In genomic region chr4:143325625-143325941, GRCm38 (mm10) we compare ENCODE assay signal across 8 mouse cellular contexts. TPM values are rescaled to one million over a fixed set of nuclear protein-coding genes. Genes with fewer than 3 reads are reported as not detected.
DNase-seq lines count a peak whose midpoint lies in the region; ATAC-seq and TF ChIP-seq lines count a peak whose summit lies in the region.

No protein-coding gene starts in this region.

- WGBS in heart, embryonic 12.5 days: 3% methylated on average over 10 of the region's 10 CpGs
- 2% methylated on average over 10 of the region's 10 CpGs for WGBS in kidney, postnatal 0 days
- WGBS in stomach, embryonic 16.5 days: 1% methylated on average over 10 of the region's 10 CpGs

- H3K27me3 ChIP-seq in heart, embryonic 12.5 days (replicated peaks): 0 out of 2 replicates have a peak, but pooled peaks cover 4% of the 10 kb centered on the region
- H3K27me3 ChIP-seq in kidney, postnatal 0 days (ENCODE audit: insufficient read depth, low read length): no peaks in the 10 kb centered on the region
- H3K27me3 ChIP-seq in myocyte (ENCODE audit: control insufficient read depth, insufficient read depth, insufficient read length): no peaks in the 10 kb centered on the region
- no peaks in the 10 kb centered on the region for H3K27me3 ChIP-seq in stomach, embryonic 16.5 days (ENCODE audit: control insufficient read depth, insufficient read depth, low read length)

- no peak for TF ChIP-seq POLR2A in embryonic fibroblast, embryonic 13.5 days (IDR thresholded peaks at IDR 0.05; ENCODE audit: low read depth, low read length)
- TF ChIP-seq POLR2A in myocyte (IDR thresholded peaks at IDR 0.05; ENCODE audit: insufficient read length, low read depth): no peak

- no peaks in the 10 kb centered on the region for H3K9me3 ChIP-seq in heart, embryonic 12.5 days (replicated peaks)
- H3K9me3 ChIP-seq in kidney, postnatal 0 days (replicated peaks; ENCODE audit: low read length): no peaks in the 10 kb centered on the region
- H3K9me3 ChIP-seq in stomach, embryonic 16.5 days (replicated peaks; ENCODE audit: control insufficient read depth, low read length): no peaks in the 10 kb centered on the region

- H3K27ac ChIP-seq in embryonic fibroblast, embryonic 13.5 days (ENCODE audit: insufficient read depth, low read length): no peak overlapping the region
- no peak overlapping the region for H3K27ac ChIP-seq in heart, embryonic 12.5 days (ENCODE audit: poor library complexity, severe bottlenecking)
- H3K27ac ChIP-seq in kidney, postnatal 0 days: no peak overlapping the region
- H3K27ac ChIP-seq in stomach, embryonic 16.5 days (ENCODE audit: low read length): no peak overlapping the region

- DNase-seq in 3T3-L1 (ENCODE audit: low read depth, low spot score) (peak; percentile 80), liver (peak; percentile 69)
- peak; percentile 85 for DNase-seq in brain, adult 2 months (ENCODE audit: low read depth, low spot score)
- DNase-seq in kidney, postnatal 0 days (ENCODE audit: low spot score): peak; percentile 75

- peaks cover 3% of the 10 kb centered on the region; the same call in 1 of the 2 replicates for H3K4me1 ChIP-seq in embryonic fibroblast, embryonic 13.5 days (ENCODE audit: control insufficient read depth, insufficient read depth, low read length)
- no peaks in the 10 kb centered on the region; the same call in 1 of the 2 replicates for H3K4me1 ChIP-seq in heart, embryonic 12.5 days (replicated peaks)
- H3K4me1 ChIP-seq in kidney, postnatal 0 days (replicated peaks; ENCODE audit: insufficient read depth, low read length): 0 out of 2 replicates have a peak, but pooled peaks cover 2% of the 10 kb centered on the region
- H3K4me1 ChIP-seq in stomach, embryonic 16.5 days (ENCODE audit: control insufficient read depth, insufficient read depth, low read length): 0 out of 2 replicates have a peak, but pooled peaks cover 7% of the 10 kb centered on the region

- H3K4me3 ChIP-seq in embryonic fibroblast, embryonic 13.5 days (ENCODE audit: insufficient read depth, low read length): peak overlapping the region; percentile 28; the same call in 1 of the 2 replicates
- peak overlapping the region; percentile 38 for H3K4me3 ChIP-seq in heart, embryonic 12.5 days
- H3K4me3 ChIP-seq in kidney, postnatal 0 days (replicated peaks; ENCODE audit: low read depth, low read length): peak overlapping the region; percentile 26
- no peak overlapping the region for H3K4me3 ChIP-seq in myocyte
- H3K4me3 ChIP-seq in stomach, embryonic 16.5 days (replicated peaks; ENCODE audit: low read length): peak overlapping the region; percentile 33

- ATAC-seq in heart, embryonic 12.5 days (ENCODE audit: insufficient number of reproducible peaks, low FRiP score): no peak
- no peak for ATAC-seq in kidney, postnatal 0 days (replicated peaks; ENCODE audit: low FRiP score, low read depth)
- no peak for ATAC-seq in stomach, embryonic 16.5 days (ENCODE audit: insufficient read depth, low FRiP score)

- TF ChIP-seq CTCF in embryonic fibroblast, embryonic 13.5 days (IDR thresholded peaks at IDR 0.05; ENCODE audit: borderline replicate concordance, insufficient read depth, low read length): peak; percentile 87
- peak; percentile 87 for TF ChIP-seq CTCF in kidney, postnatal 0 days (IDR thresholded peaks at IDR 0.05; ENCODE audit: low read depth)

- no peaks in the 10 kb centered on the region for H3K79me2 ChIP-seq in myocyte (ENCODE audit: control insufficient read depth, insufficient read depth)

- H3K9ac ChIP-seq in heart, embryonic 12.5 days: peak overlapping the region; percentile 56; the same call in 1 of the 2 replicates
- no peak overlapping the region for H3K9ac ChIP-seq in kidney, postnatal 0 days (ENCODE audit: low read depth, low read length)
- peak overlapping the region; percentile 14; the same call in 1 of the 2 replicates for H3K9ac ChIP-seq in stomach, embryonic 16.5 days (ENCODE audit: low read length)

- H3ac ChIP-seq in myocyte (ENCODE audit: control insufficient read depth, insufficient read length): no peak overlapping the region

- H3K36me3 ChIP-seq in heart, embryonic 12.5 days: no peaks in the 10 kb centered on the region
- no peaks in the 10 kb centered on the region for H3K36me3 ChIP-seq in kidney, postnatal 0 days (ENCODE audit: insufficient read depth, low read length)
- no peaks in the 10 kb centered on the region for H3K36me3 ChIP-seq in myocyte (ENCODE audit: control insufficient read depth, insufficient read depth)
- H3K36me3 ChIP-seq in stomach, embryonic 16.5 days (ENCODE audit: control insufficient read depth, insufficient read depth, low read length): no peaks in the 10 kb centered on the region

- H3K4me2 ChIP-seq in heart, embryonic 12.5 days: peak overlapping the region; percentile 75
- peak overlapping the region; percentile 76 for H3K4me2 ChIP-seq in kidney, postnatal 0 days (ENCODE audit: low read length)
- H3K4me2 ChIP-seq in myocyte (ENCODE audit: low read depth): peak overlapping the region; percentile 48
- H3K4me2 ChIP-seq in stomach, embryonic 16.5 days (ENCODE audit: low read depth, low read length): peak overlapping the region; percentile 49

TF ChIP-seq in myocyte, 11 proteins besides CTCF, POLR2A, EP300 and RAD21:
- TF ChIP-seq TCF12 (IDR thresholded peaks at IDR 0.05; ENCODE audit: insufficient read depth, poor library complexity, severe bottlenecking): no peak
- no peak for TF ChIP-seq MYOG (IDR thresholded peaks at IDR 0.05; ENCODE audit: control insufficient read depth in 1 of 3, insufficient read depth in 1 of 3, insufficient read length in 2 of 3, low read depth in 2 of 3)
- no peak for TF ChIP-seq POLR2AphosphoS2 (IDR thresholded peaks at IDR 0.05; ENCODE audit: insufficient read length, low read depth)
- TF ChIP-seq CEBPB (IDR thresholded peaks at IDR 0.05; ENCODE audit: insufficient read depth, poor library complexity, severe bottlenecking): no peak
- TF ChIP-seq USF1 (IDR thresholded peaks at IDR 0.05; ENCODE audit: low read depth): no peak
- no peak for TF ChIP-seq TCF3 (IDR thresholded peaks at IDR 0.05; ENCODE audit: insufficient read length, low read depth)
- no peak for TF ChIP-seq MAX (IDR thresholded peaks at IDR 0.05; ENCODE audit: low read depth)
- no peak for TF ChIP-seq SRF (IDR thresholded peaks at IDR 0.05; ENCODE audit: control insufficient read depth, insufficient read length, low read depth)
- no peak for TF ChIP-seq REST (IDR thresholded peaks at IDR 0.05; ENCODE audit: insufficient read depth, insufficient read length)
- TF ChIP-seq MYOD1 (IDR thresholded peaks at IDR 0.05; ENCODE audit: control insufficient read depth in 1 of 3, insufficient read length in 2 of 3, low read depth in 2 of 3): no peak
- no peak for TF ChIP-seq E2F4 (IDR thresholded peaks at IDR 0.05; ENCODE audit: insufficient read depth)

RNA-seq across cellular contexts. Expression of gene Lrrc38, which starts 24.0 kb away (rescaled TPM):
- not detected in 2 replicates for polyA plus RNA-seq in embryonic fibroblast, embryonic 13.5 days (2011; ENCODE audit: insufficient read length, low read depth, missing spikeins)
- 0.08 TPM in 1 of 2 replicates, not detected in the other for polyA plus RNA-seq in heart, embryonic 12.5 days (2016; fragmentation: Nextera tagmentation; extraction: Ambion mirVana)
- 0.09 and 0.15 TPM in 2 replicates for polyA plus RNA-seq in kidney, postnatal 0 days (2015; fragmentation: Nextera tagmentation; extraction: Ambion mirVana)
- not detected for polyA plus RNA-seq in myocyte (2012; fragmentation: generic; extraction: Trizol)
- polyA plus RNA-seq in stomach, embryonic 16.5 days (2015; fragmentation: Nextera tagmentation; extraction: Ambion mirVana): 0.23 TPM in 1 of 2 replicates, not detected in the other

RNA-seq across cellular contexts. Expression of gene Pdpn, which starts 26.2 kb away (rescaled TPM):
- polyA plus RNA-seq in embryonic fibroblast, embryonic 13.5 days (2011; ENCODE audit: insufficient read length, low read depth, missing spikeins): 163 and 184 TPM in 2 replicates
- 28.4 and 28.8 TPM in 2 replicates for polyA plus RNA-seq in heart, embryonic 12.5 days (2016; fragmentation: Nextera tagmentation; extraction: Ambion mirVana)
- 49.4 and 49.9 TPM in 2 replicates for polyA plus RNA-seq in kidney, postnatal 0 days (2015; fragmentation: Nextera tagmentation; extraction: Ambion mirVana)
- 102 TPM for polyA plus RNA-seq in myocyte (2012; fragmentation: generic; extraction: Trizol)
- 32.2 and 33.7 TPM in 2 replicates for polyA plus RNA-seq in stomach, embryonic 16.5 days (2015; fragmentation: Nextera tagmentation; extraction: Ambion mirVana)
